Comparison of ENCODE assay signal across 8 mouse cellular contexts in the genomic region with DNA sequence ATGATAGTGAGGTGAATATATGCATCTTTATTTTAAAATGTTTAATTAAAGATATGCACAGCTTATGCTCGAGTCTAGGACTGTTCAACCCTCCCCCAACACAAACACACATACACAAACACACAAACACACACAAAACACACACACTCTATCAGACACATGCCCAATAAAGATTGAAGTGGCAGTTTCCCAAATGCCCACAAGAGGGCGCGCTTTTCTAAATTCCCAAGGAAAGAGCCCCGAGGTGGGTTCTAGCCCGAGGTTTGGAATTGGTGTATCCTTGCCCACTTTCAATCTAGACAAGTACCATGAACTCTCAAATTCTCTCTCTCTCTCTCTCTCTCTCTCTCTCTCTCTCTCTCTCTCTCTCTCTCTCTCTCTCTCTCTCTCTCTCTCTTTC. TPM values are rescaled to one million over a fixed set of nuclear protein-coding genes. Genes with fewer than 3 reads are reported as not detected.
A peak's percentile ranks its signal among the peaks of the same experiment; 100 is the strongest.
DNase-seq lines count a peak whose midpoint lies in the region; TF ChIP-seq lines count a peak whose summit lies in the region.

No protein-coding gene starts in this region.

- intact Hi-C loops in heart, adult 2 months (cut with DNase I): loop anchor here (10.0 kb wide), 1 partner anchor 210 kb away; no protein-coding TSS in a partner anchor

- no peak for TF ChIP-seq EP300 in heart, adult 2 months (IDR thresholded peaks at IDR 0.05; ENCODE audit: insufficient read depth, low read depth, low read length)

- peak; percentile 81 for TF ChIP-seq CTCF in heart, adult 2 months (IDR thresholded peaks at IDR 0.05)
- TF ChIP-seq CTCF in brain, embryonic 14.5 days (IDR thresholded peaks at IDR 0.05; ENCODE audit: borderline replicate concordance, extremely low read depth, insufficient read depth, insufficient read length): peak; percentile 83

- WGBS in heart, adult 2 months: 1% methylated on average over 5 of the region's 5 CpGs

- no peak overlapping the region for H3K9ac ChIP-seq in heart, adult 2 months (ENCODE audit: low read depth, low read length)

- no peaks in the 10 kb centered on the region for H3K27me3 ChIP-seq in heart, adult 2 months (ENCODE audit: control insufficient read depth, insufficient read depth, low read length)
- no peaks in the 10 kb centered on the region for H3K27me3 ChIP-seq in splenic B cell, adult 2 months (ENCODE audit: control insufficient read depth, insufficient read depth, low read length, poor library complexity, severe bottlenecking)

- no peak for TF ChIP-seq POLR2A in heart, adult 2 months (IDR thresholded peaks at IDR 0.05; ENCODE audit: insufficient read depth, low read depth, low read length)
- no peak for TF ChIP-seq POLR2A in brain, embryonic 14.5 days (IDR thresholded peaks at IDR 0.05; ENCODE audit: borderline replicate concordance, extremely low read depth, insufficient read depth, insufficient read length, poor library complexity, severe bottlenecking)

- H3K36me3 ChIP-seq in heart, adult 2 months (ENCODE audit: control insufficient read depth, insufficient read depth, low read length): no peaks in the 10 kb centered on the region
- H3K36me3 ChIP-seq in splenic B cell, adult 2 months (ENCODE audit: control insufficient read depth, insufficient read depth, low read length, poor library complexity, severe bottlenecking): no peaks in the 10 kb centered on the region

- no peaks in the 10 kb centered on the region for H3K79me2 ChIP-seq in heart, adult 2 months (replicated peaks; ENCODE audit: control insufficient read depth, insufficient read depth, low read length)

- H3K27ac ChIP-seq in heart, adult 2 months: no peak overlapping the region

- peaks cover 5% of the 10 kb centered on the region for H3K4me1 ChIP-seq in heart, adult 2 months (ENCODE audit: control insufficient read depth, insufficient read depth, low read length)

- no peak overlapping the region for H3K4me3 ChIP-seq in heart, adult 2 months

- DNase-seq in heart, adult 2 months: peak; percentile 52 to 80
- no peak for DNase-seq in heart, adult 11 months
- DNase-seq in CD4-positive helper T cell, adult 2 months (ENCODE audit: low read depth, low spot score): peak; percentile 5
- DNase-seq in brain, embryonic 14.5 days (ENCODE audit: low read depth): peak; percentile 65
- DNase-seq in forelimb bud, embryonic 11.5 days (ENCODE audit: low read depth, low spot score): peak; percentile 72
- DNase-seq in layer of hippocampus, adult 11-12 months (ENCODE audit: low spot score): peak; percentile 63
- DNase-seq in lung, postnatal 25 days (ENCODE audit: low spot score): peak; percentile 43
- peak; percentile 29 for DNase-seq in splenic B cell, adult 2 months (ENCODE audit: low read depth, low spot score)

RNA-seq across cellular contexts. Expression of a gene that starts 3.7 kb away (rescaled TPM):
- 10 to 100 TPM; 11.7 to 15.7 TPM for total RNA-seq in heart, adult 2 months (2021)
- polyA plus RNA-seq in heart, adult 2 months (2012; rRNA removed): 16.9 and 19.8 TPM in 2 replicates
- polyA plus RNA-seq in brain, embryonic 14.5 days (2012; rRNA removed): 4.3 and 7.9 TPM in 2 replicates
